Mouse (Mus musculus) neural tube, embryonic 14.5 days (tissue): ENCODE measurements around the gene Pecam1. TPM values are rescaled to one million over a fixed set of nuclear protein-coding genes. Genes with fewer than 3 reads are reported as not detected.
"Not testable (repeated sequence)": the region's sequence is repeated elsewhere in the genome, so short reads cannot be mapped to it uniquely, and the experiment has no call there.

Source experiments
- ATAC-seq: fragments of 200-750 bp; cut with Nextera tagmentation; 2 replicates; pipeline ENCODE4 v1.8.0; 2017; ENCODE audit warnings: low read depth, mild to moderate bottlenecking, moderate TSS enrichment, moderate library complexity
- H3K27ac ChIP-seq: fragments of 300-500 bp; sonication (generic); 2 replicates; pipeline ENCODE4 v1.5.1; 2014; ENCODE audit warnings: low read depth, mild to moderate bottlenecking, control low read depth, low read length, moderate library complexity, mixed read lengths
- H3K27me3 ChIP-seq: fragments of 300-500 bp; sonication (generic); 2 replicates; pipeline ENCODE4 v1.6.1; 2014; ENCODE audit warnings: low read length; ENCODE audit not compliant: control insufficient read depth, insufficient read depth
- H3K36me3 ChIP-seq: fragments of 300-500 bp; sonication (generic); 2 replicates; pipeline ENCODE4 v1.6.1; 2014; ENCODE audit warnings: low read length, mixed read lengths; ENCODE audit not compliant: control insufficient read depth, insufficient read depth
- H3K4me1 ChIP-seq: fragments of 300-500 bp; sonication (generic); 2 replicates; pipeline ENCODE4 v1.6.1; 2014; ENCODE audit warnings: low read length; ENCODE audit not compliant: control insufficient read depth, insufficient read depth
- H3K4me2 ChIP-seq: fragments of 300-500 bp; sonication (generic); 2 replicates; pipeline ENCODE4 v1.6.1; 2014; ENCODE audit warnings: mild to moderate bottlenecking, low read depth, low read length, control low read depth
- H3K4me3 ChIP-seq: fragments of 300-500 bp; sonication (generic); 2 replicates; pipeline ENCODE4 v1.5.1; 2014; ENCODE audit warnings: low read depth, low read length, control low read depth, mixed read lengths
- H3K9ac ChIP-seq: fragments of 300-500 bp; sonication (generic); replicated peaks from 2 replicates; pipeline ENCODE4 v1.6.1; 2014; ENCODE audit warnings: low read depth, mild to moderate bottlenecking, control low read depth, low read length, mixed read lengths
- H3K9me3 ChIP-seq: fragments of 300-500 bp; sonication (generic); 2 replicates; pipeline ENCODE4 v1.6.1; 2016; ENCODE audit warnings: low read length; ENCODE audit not compliant: control insufficient read depth
- whole genome bisulfite sequencing: fragments of 180-500 bp; shearing (Covaris S2); extraction: QIAGEN DNeasy Blood & Tissue Kit; methylation state at CpG from one replicate; pipeline ENCODE4 v1.1.7; 2014; 5-methylcytosine and 5-hydroxymethylcytosine counted together
- polyA plus RNA-seq: library from polyadenylated mRNA; unstranded; fragments of >200 nt; fragmentation: Nextera tagmentation; extraction: Ambion mirVana; gene quantifications from 2 replicates; pipeline ENCODE4 v1.2.1, GENCODE M21; 2014

Gene Pecam1
- polyA plus RNA-seq, 1 experiment from 2014 or later: 9.4 TPM

GRCm38 (mm10) chr11:106759028-106759427 lies 8.6 kb upstream of the Pecam1 start:
- no peak overlapping the region for H3K4me2 ChIP-seq
- H3K4me1 ChIP-seq: no peaks in the 10 kb centered on the region
- no peaks in the 10 kb centered on the region for H3K36me3 ChIP-seq
- H3K9me3 ChIP-seq: no peaks in the 10 kb centered on the region
- no peaks in the 10 kb centered on the region for H3K27me3 ChIP-seq
- no peak overlapping the region for H3K4me3 ChIP-seq
- ATAC-seq: no peak
- H3K9ac ChIP-seq: no peak overlapping the region
- no peak overlapping the region for H3K27ac ChIP-seq
- 94% methylated on average over 3 of the region's 3 CpGs for WGBS

- Histone ChIP-seq H3K4me1 (no peaks in the 10 kb centered on the region), H3K9me3 (no peaks in the 10 kb centered on the region), H3K4me2 (no peak overlapping the region), H3K9ac (no peak overlapping the region), H3K27me3 (no peaks in the 10 kb centered on the region), H3K27ac (no peak overlapping the region), H3K4me3 (no peak overlapping the region), H3K36me3 (no peaks in the 10 kb centered on the region)
- 77% methylated on average over 5 of the region's 5 CpGs for WGBS
- ATAC-seq: no peak
These were observed 5.2 kb upstream of the Pecam1 start for GRCm38 (mm10) chr11:106755583-106755982.

- no peak for ATAC-seq
- Histone ChIP-seq H3K4me2 (no peak overlapping the region), H3K4me1 (no peaks in the 10 kb centered on the region), H3K4me3 (no peak overlapping the region), H3K9ac (no peak overlapping the region), H3K27ac (no peak overlapping the region), H3K27me3 (no peaks in the 10 kb centered on the region), H3K36me3 (no peaks in the 10 kb centered on the region), H3K9me3 (no peaks in the 10 kb centered on the region)
- WGBS: 93% methylated on average over 6 of the region's 6 CpGs
These were observed 2.9 kb upstream of the Pecam1 start for GRCm38 (mm10) chr11:106753314-106753713.

- WGBS: 94% methylated on average over 7 of the region's 7 CpGs
- Histone ChIP-seq H3K4me1 (no peaks in the 10 kb centered on the region), H3K27ac (no peak overlapping the region), H3K4me2 (no peak overlapping the region), H3K27me3 (no peaks in the 10 kb centered on the region), H3K36me3 (no peaks in the 10 kb centered on the region), H3K9me3 (no peaks in the 10 kb centered on the region), H3K4me3 (no peak overlapping the region), H3K9ac (no peak overlapping the region)
- ATAC-seq: no peak
These were observed 1.7 kb upstream of the Pecam1 start for GRCm38 (mm10) chr11:106752103-106752502.

- Histone ChIP-seq H3K9me3 (no peaks in the 10 kb centered on the region), H3K4me1 (no peaks in the 10 kb centered on the region), H3K4me2 (no peak within 1 kb of the TSS), H3K27ac (no peak within 1 kb of the TSS), H3K9ac (no peak within 1 kb of the TSS), H3K27me3 (no peaks in the 10 kb centered on the region), H3K4me3 (no peak within 1 kb of the TSS), H3K36me3 (no peaks in the 10 kb centered on the region)
- no peak for ATAC-seq
- WGBS: 91% methylated on average over 17 of the region's 17 CpGs
These were observed 901 bp upstream of the Pecam1 start, which contains the start of gene Milr1 for GRCm38 (mm10) chr11:106751039-106752018. Gene Milr1 (plus strand): TSS chr11:106751226.

GRCm38 (mm10) chr11:106749557-106750120 lies 789 bp downstream of the Pecam1 start:
- H3K9ac ChIP-seq, H3K27ac ChIP-seq, H3K4me3 ChIP-seq, H3K27me3 ChIP-seq, H3K36me3 ChIP-seq, H3K4me1 ChIP-seq, ATAC-seq, H3K9me3 ChIP-seq, H3K4me2 ChIP-seq: not testable (repeated sequence)
- WGBS: 97% methylated on average over 7 of the region's 7 CpGs

- no peak for ATAC-seq
- WGBS: 93% methylated on average over 5 of the region's 5 CpGs
- Histone ChIP-seq H3K36me3 (no peaks in the 10 kb centered on the region), H3K4me1 (no peaks in the 10 kb centered on the region), H3K9me3 (no peaks in the 10 kb centered on the region), H3K27ac (no peak overlapping the region), H3K27me3 (no peaks in the 10 kb centered on the region), H3K4me3 (no peak overlapping the region), H3K9ac (no peak overlapping the region), H3K4me2 (no peak overlapping the region)
These were observed 5.5 kb downstream of the Pecam1 start for GRCm38 (mm10) chr11:106744949-106745348.

- Histone ChIP-seq H3K4me3 (no peak overlapping the region), H3K9me3 (no peaks in the 10 kb centered on the region), H3K27me3 (no peaks in the 10 kb centered on the region), H3K27ac (no peak overlapping the region), H3K4me2 (no peak overlapping the region), H3K9ac (no peak overlapping the region), H3K4me1 (peaks cover 1% of the 10 kb centered on the region), H3K36me3 (no peaks in the 10 kb centered on the region)
- 53% methylated on average over 6 of the region's 6 CpGs for WGBS
- ATAC-seq: no peak
These were observed 8.0 kb downstream of the Pecam1 start for GRCm38 (mm10) chr11:106742388-106742841.

GRCm38 (mm10) chr11:106741826-106742225 lies 8.6 kb downstream of the Pecam1 start:
- ATAC-seq: no peak
- 93% methylated on average over 3 of the region's 3 CpGs for WGBS
- no peak overlapping the region for H3K4me2 ChIP-seq
- no peaks in the 10 kb centered on the region for H3K36me3 ChIP-seq
- no peaks in the 10 kb centered on the region for H3K9me3 ChIP-seq
- peaks cover 7% of the 10 kb centered on the region for H3K4me1 ChIP-seq
- no peak overlapping the region for H3K27ac ChIP-seq
- H3K9ac ChIP-seq: no peak overlapping the region
- no peak overlapping the region for H3K4me3 ChIP-seq
- no peaks in the 10 kb centered on the region for H3K27me3 ChIP-seq
